Mouse (Mus musculus) layer of hippocampus, postnatal 14 days (tissue): ENCODE measurements at regions not wholly inside any gene's neighbourhood (a gene's known extent, or its start where the extent isn't known, plus 50 kb on each side); places are given as distances from the start of the nearest gene placed in this dataset.

Experiments used
- DNase-seq, 2 experiments: peaks; one replicate each; pipeline ENCODE4 v3.0.0; 2021 to 2022; ENCODE audit warnings: low spot score in 2 of 2, mixed read lengths in 1 of 2

GRCm38 (mm10) chr11:51911481-51911880 is 54.0 kb upstream of the Jade2 start:
- DNase-seq: no peak

- DNase-seq: no peak
Observed at GRCm38 (mm10) chr11:51915656-51916032, 51.8 kb upstream of the Cdkn2aipnl start.

- DNase-seq: peak; percentile 67 to 93
Observed at GRCm38 (mm10) chr11:51916033-51916929, 51.2 kb upstream of the Cdkn2aipnl start.
